Mouse (Mus musculus) activated CD4-positive, CD25-positive, alpha-beta regulatory T cell, adult 4 months (primary cell): ENCODE measurements around the gene Gja4. TPM values are rescaled to one million over a fixed set of nuclear protein-coding genes. Genes with fewer than 3 reads are reported as not detected.
A peak's percentile ranks its signal among the peaks of the same experiment; 100 is the strongest.

Experiments
- ATAC-seq: one replicate; pipeline ENCODE4 v1.8.0; 2017
- polyA plus RNA-seq, 2 experiments: library from polyadenylated mRNA; unstranded; fragments of 100-300 nt; shearing (Covaris generic); gene quantifications; one replicate each; pipeline ENCODE4 v1.2.1; 2017

Gja4 gene
- polyA plus RNA-seq = not detected

DNA sequence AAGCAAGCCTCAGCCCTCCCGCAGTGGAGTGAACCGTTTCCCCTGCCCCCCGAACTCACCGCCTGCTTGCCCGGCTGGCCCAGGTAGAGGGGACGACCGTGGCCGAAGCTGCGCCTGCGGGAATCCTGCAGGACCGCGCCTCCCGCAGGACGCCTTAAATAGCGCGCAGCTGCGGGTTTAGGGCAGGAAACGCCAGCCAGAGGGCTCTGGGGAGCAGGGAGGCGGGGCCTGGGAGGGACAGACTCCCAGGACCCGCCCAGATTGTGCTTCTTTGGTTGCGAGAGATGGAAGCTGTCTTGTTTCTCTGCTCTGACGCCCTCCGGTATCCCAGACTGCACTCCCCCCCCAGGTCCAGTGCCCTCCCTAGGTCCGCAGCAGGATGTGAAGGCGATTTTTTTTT, at the start of gene Gja4:
Gja4 (minus strand) TSS at position 179 of the 400 bp plus-strand sequence.
- peak; percentile 49 for ATAC-seq

DNA sequence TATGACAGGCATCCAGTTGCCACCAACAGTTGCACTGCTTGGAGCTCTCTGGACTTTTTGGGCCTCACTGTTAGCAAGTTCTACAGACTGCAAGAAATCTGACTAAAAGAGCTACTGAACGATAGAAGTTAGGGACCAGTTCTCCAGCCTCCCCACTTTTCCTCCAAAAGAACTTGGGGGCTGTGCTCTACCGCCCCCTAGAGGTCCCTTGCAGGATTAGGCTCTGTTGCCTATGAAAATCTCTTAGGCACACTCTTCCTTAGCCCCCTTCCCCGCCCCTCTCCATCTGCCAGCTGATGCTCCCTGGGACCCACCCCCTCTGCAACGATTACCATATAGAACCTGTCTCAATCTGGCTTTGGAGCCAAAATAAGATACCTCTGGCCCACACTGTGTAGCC, 49.5 kb upstream of the Gja4 start:
- ATAC-seq = no peak

DNA sequence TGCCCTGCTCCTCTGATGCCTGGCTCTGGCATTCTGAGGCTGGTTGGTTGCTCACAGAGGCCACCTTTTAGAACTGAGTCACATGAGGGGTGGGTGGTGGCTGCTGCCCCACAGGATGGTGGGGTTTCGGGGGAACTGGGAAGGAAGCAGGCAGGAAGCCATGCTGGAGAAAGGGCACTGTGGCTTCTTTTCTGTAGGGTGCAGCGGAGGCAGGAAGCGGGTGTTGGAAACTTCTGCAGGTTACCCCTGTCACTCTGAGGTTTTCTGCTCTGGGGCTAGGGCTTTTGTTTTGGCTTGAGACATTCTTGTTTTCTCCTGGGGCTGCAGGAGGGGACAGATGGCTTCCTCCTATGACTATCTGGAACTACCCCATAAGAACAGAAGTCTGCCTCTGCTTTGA, 48.7 kb upstream of the Gja4 start:
- ATAC-seq = no peak

DNA sequence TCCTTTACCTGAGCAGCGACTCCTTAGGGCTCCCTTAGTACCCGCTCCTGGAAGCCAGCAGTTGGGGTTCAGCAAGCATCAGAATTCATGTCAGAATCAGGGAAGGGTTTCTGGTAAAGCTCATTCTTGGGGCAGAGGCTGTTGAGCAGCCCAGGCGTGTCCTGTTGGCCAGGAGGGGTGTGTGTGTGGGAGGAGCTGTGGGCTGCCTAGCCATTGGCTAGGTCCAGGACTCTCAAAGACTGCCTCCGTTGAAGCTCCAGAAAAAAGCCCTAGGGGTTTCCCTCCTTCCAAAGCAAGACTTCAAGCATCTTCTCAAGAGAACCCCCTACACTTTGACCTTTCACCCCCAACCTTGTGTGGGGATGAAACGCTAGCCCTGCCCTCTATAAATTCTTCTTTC, 44.2 kb upstream of the Gja4 start, which contains the start of gene Gjb5:
Gjb5 (minus strand) TSS at position 164 of the 400 bp plus-strand sequence.
- ATAC-seq = no peak

DNA sequence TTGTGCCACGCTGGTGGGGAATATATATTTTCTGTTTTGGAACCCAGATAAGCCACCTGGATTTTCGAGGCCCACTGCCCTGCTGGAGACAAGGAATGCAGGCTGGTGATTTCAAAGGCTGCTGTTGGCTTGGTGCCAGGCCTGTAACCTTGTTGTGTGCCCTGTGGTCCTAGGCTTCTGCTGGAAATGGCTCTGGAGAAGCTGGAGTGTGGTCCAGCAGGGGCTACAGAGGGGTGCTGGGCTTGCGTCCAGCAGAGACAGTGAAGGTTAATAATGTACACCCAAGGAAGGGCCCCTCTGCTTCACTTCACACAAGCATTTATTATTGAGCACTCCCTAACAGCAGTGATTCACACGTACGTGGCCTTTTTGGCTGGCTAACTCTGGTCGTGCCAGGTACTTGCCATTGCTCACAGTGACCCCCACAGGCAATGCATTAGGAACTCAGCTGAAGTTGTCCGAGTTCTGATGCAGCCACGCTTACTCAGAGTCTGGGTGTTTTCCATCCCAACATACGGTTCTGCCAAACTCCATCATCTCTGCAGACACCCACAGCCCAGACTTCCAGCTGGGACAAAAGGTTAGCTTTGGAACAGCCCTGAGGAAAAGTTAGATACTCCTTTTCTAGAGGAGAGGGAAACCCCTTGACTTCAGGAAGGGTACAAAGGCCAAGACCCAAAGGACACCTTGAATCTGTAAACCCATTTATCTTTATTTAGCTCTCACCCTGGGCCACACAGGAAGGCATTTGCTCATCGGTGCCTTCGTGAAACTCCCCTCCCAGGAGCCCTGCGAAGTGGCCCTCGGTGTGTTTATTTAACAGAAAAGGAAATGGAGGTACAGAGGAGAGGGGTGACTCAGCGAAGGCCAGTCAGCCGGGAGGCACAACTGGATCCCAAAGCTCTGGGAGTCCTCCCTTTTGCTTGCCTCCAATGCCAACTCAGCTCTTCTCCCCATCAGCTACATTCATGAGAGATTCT, 41.0 kb upstream of the Gja4 start:
- ATAC-seq = no peak

DNA sequence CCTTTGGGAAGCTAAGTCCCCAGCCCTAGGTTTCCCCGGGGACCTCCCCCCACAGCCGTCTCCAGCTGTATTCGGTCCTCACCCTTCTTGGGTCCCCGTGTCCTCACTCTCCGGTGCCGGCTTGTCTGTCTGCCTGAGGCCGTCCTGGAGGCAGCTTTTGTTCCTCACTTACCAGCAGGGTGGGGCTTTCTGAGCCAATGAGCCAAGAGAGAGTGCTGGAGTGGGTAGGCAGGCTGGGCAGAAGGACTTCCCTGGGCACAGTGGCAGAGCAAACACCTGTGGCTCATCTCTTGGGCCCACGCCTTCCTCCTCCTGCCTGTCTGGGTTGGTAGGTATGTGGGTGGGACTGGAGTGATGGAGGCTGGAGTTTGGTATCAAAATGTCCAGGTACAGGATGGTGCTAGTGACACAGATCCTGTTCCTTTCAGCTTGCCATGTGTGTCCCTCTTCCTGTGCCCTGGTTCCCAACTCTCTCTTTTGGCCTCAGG, 40.2 kb upstream of the Gja4 start, which contains the start of gene Gjb4:
Gjb4 (minus strand) TSS at position 131 of the 488 bp plus-strand sequence.
- ATAC-seq = no peak

DNA sequence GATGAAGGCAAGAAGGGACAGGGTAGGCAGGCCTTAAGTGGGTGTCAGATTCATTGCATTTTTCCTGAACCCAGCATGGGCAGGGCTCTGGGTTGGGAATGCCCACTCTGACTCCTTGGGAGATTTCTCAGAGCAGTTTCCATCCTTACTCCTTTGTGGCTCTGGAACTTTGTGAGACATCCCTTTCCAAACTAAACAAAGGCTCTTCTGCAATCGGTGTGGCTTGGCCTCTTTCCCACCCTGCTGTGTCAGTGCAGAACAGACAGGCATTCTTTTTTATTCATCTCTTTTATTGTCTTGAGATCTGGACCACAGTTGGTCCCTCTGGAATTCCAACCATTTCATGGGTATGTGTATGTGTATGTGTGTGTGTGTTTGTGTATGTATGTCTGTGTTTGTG, 38.8 kb upstream of the Gja4 start:
- ATAC-seq = no peak

DNA sequence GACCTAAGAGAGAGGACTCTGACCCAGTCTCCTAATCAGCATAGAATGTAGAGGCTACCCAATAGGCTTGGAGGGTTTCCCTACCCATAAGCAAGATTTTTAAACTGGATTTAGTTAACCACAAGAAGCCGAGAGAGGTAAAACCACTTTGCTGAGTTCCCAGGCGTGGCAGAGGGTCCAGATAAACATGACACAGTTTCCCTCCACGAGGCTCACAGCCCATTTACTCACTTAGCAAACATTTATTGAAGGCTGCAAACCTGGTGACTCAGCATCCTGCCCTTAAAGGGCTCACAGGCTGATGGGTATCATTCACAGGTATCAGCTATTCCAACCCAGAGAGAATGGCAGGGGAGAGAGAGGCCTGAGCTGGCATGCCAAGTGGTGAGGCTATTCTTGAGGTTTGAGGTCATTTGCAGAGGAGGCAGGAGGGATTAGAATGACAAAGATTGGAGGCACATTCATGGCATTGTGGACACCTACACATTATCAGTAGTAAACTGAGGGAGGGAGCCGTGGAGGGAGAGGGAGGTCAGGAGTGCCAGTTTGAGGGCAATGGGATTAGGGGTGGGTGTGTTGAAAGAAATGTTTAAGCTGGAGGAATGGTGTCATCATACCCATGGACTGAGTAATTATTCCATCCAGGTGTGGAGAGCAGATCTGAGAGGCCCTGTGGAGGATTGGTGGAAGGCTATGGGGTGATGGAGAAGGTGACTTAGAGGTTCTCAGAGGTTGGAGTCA, 35.9 kb upstream of the Gja4 start:
- no peak for ATAC-seq

DNA sequence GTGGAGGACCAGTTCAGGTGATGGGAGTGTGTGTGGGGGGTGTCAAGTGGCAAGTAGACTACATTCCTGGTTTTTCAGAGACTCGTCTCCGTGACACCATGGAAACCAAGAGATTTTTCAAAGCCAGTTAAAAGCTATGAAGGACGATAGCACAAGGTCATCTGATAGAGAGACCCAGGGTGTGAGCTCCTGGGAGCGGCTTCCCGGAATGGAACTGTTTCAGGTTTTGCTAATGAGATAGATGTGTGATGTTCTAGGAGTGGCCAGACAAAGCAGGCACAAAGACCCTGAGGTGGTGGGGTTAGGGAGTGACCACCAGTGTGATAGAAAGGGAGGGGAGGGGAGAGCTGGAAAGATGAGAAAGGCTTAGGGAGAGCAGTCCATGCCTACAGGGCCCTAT, 31.2 kb upstream of the Gja4 start:
- ATAC-seq = no peak

DNA sequence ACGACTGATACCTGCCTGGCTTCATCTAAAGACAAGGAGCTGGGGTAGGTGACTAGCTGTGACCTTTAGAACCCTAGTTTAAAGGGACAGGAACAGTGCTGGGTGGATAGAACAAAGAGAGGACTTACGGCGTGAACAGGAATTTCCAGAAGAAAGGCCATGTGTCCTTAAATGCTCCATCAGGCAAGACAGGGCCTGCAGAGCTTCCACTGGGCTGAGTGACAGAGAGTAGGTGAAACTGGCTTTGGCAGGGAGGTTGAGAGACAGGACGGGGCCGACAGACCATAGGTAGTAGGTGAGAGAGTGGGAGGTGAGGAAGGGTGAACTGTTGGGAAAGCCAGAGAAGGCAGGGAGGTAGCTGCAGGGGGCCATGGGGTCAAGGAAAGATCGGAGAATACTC, 27.5 kb upstream of the Gja4 start:
- no peak for ATAC-seq

DNA sequence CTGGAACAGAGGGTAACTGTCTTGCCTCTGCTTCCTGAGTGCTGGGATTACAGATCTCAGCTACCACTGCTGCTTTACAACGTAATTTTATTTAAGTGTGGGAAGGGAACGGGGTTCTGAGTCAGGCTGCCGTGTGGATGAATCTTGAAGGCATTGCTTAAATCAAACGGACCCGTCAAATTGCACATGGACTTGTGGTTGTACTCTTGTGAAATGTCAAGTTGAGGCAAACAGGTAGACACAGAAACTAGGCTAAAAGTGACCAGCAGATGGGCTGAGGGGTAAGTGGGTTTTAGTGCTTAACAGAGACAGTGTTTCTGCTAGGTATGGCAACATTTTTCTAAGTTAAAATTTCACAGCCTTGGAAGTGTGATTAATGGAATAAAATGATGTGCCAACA, 23.8 kb upstream of the Gja4 start:
- ATAC-seq = no peak

DNA sequence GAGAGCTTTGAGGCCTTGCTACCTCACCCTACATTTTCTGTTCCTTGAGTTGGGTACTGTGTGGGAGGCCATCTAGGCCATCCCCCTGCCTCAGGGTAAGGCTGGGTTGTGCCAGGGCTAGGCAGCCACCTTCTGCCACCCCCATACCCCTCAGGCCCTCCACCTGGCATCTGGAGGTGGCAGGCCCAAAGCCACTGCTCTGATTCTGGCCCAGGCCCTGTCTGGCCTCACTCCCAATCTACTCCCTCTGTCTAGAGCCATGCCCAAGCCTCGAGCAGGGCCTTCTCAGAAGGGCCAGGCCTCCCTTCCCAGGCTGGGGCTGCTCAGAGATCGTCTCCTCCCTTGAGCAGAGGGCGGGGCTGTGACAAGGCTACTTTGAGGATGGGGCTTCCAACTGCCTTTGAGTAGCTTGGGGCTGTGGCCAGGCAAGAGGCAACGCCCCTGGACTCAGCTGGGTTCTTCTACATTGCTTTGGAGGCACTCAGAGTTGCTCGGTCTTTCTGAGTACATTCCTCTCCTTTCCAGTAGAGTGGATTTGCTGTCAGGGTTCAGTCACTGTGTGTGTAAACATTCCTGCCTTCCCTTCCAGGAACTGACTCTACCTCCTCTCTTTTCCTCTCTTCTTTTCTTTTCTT, 21.1 kb upstream of the Gja4 start:
- no peak for ATAC-seq

DNA sequence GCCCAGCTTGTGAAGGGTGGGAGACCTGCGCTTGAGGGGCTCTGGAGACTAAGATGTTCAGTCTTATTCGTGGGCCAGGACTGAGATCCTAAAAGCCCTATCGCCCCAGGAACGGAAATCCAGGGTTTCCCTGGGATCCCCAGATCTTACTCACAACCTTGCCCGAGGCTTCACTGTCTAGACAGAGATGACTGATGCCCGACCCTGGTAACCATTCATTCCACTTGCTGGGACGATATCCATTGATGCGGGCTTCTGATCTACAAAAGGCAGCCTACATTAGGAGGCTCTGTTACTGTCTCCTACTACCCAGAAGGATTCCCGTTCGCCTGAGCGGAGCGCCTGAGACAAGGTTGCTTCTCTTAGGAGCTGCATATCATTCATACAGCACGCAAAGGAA, 17.3 kb upstream of the Gja4 start:
- ATAC-seq = no peak

DNA sequence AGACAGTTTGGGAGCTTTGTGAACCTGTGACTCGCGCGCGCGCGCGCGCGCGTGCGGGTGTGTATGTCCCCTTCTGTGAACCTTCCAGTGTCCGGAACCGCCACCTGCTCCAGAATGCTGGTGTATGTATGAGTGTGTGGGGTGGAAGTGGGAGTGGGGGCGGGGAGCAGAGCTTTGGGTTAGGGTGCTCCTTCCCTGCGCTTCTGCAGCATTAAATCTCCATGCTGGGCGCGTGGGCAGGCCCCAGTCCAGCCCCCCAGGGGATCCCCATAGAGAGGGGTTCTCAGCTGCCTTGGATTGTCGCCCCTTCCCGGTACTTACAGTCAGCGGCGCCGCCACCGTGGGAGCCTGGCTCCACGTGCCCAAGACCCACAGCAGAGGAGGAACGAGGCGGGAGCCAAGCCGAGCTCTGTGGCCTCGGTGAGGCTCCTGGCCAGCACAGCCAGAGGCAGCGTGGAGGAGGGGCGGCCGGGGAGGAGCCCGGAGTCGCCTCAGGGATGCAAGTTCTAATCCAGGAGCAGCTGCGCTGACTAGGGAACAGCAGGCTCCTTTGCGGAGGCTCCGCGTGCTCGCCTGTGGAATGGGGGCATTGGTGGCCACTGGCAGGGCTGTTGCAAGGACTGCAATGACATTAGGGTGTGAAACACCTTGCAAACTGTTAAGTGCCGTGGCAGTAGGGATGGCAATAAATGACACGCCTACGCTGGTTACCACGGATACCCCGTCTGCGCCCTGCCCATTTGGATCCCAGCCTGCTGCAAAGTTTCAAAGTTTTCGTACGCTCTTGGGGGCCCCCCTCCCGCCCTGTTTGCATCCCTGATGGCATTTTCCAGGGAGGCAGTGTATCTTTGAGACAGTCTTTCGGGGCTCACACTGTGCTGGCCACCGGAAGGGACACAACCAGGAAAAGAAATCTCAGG, 16.6 kb upstream of the Gja4 start, which contains the start of gene Gjb3:
Gjb3 (minus strand) TSS at position 664 of the 920 bp plus-strand sequence.
- no peak for ATAC-seq

DNA sequence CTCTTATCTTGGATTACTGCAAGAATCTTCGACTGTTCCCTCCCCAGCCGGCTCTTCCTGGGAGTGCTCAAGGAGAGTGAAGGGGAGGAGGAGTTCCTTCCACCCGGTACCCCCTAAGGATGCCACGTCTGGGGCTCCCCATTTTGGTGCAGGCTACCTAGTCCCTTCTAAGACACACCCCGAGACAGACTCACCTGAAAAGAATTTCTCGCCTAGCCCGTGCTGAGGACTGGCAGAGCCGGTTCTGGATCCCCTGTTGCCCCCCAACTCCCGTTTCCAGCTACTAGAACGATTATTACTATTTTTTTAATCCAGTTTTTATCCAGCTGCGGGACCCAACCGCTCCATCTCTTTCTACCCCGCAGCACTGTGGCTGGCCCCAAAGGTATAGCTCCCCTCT, 15.9 kb upstream of the Gja4 start:
- ATAC-seq = no peak

DNA sequence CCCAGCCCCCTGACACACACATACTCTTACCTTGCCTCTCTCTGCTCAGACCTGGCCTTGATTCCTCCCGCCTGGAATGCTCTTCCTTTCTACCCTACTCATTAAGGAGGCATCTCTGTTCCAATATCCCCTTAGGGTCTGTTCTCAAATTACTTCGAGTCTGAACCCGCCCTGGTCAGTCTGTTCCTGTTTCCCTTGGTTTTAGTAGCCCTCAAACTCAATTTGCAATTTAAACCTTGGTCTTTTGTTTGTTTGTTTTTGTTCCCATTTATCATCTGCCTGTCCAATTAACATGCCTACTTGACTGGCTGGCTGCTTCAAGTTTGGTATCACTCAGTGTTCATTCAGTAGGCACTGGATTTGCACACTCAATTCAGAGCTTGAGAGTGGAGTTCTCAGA, 15.2 kb upstream of the Gja4 start:
- ATAC-seq = no peak

DNA sequence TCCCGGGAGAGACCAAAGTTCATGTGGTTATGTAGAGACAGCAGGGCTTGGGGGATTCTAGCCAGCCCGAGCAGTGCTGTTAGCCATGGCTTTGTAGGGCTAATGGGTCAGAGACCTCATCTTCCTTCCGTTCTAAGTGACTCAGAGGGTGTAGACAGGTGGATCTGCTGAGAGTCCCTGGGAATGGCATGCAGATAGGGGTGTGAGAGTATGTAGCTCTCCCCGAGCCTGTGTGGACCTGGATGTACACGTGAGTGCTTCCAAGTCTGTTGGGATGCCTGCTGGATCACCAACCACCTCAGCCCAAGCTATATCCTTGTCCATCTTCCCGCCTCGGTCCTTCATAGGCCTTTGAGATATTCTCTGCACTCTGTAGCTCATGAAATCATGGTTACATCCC, 14.5 kb upstream of the Gja4 start:
- no peak for ATAC-seq

DNA sequence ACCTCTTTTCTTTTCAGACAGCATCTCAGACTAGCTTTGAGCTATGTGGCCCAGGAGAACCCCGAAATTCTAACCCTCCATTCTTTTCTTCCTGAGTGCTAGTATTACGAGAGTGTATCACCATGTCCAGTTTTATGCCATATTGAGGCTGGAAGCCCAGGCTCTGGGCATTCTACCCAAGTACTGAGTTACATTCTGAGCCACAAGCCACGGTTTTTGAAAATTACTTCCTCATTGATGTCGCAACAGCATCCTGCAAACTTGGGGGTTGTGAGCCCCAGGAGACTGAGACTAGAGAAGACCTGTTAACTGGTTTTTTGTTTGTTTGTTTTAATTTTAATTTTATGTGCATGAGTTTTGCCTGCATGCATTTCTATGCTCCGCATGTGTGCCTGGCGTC, 13.9 kb upstream of the Gja4 start:
- ATAC-seq = no peak

DNA sequence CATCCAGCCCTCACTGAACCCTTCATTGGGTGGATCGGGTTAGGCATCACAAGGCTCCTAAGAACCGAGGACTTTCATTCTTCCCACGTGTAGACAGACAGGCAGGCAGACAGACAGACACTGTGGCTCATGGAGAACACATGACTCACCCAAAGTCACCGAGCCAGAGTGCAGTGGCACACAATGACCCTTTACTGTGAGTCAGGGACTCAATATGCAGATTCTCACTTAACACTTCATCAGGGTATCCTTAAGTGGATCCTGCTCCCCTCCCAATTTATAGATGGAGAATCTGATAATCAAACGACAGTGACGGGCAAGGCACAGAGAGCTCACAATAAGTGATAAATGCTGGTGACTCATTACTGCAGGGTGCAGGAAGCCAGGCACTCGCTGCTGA, 13.4 kb upstream of the Gja4 start:
- no peak for ATAC-seq

DNA sequence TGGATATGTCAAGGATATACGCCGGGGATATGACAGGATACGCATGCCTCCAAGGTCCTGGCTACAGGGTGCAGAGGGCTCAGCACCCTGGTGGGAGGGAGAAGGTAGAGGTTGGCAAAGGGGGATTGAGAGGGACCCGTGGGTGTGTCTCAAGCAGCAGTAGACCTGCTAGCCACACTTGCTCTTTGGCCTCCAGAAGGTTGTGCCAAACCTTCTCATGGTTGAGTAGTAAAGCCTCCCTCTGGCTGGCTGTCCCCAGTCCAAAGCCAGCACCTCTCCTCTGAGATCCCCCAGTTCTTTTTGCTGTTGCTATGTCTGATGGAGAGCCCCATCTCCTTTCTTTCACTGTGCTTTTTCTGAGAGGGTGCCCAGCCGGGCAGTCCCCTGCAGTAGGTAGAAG, 11.4 kb upstream of the Gja4 start:
- ATAC-seq = no peak

DNA sequence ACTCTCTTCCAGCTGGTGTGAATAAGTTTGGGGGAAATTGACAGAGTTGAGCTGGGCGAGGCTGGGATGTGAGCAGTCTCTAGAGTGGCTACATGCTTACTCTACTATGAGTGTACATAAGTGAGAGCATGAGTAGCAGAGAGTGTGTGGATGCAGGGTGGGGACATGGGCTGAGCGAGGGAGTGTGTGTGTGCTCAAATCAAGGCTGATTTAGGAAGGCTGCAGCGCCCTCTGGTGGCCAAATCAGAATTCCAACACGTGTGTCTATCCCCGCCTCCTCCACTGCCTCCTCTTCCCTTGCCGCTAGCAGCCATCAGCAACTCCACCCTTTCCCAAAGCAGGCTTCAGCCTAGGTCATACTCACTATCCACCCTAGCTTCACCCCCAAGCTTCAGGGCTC, 10.9 kb upstream of the Gja4 start:
- no peak for ATAC-seq

DNA sequence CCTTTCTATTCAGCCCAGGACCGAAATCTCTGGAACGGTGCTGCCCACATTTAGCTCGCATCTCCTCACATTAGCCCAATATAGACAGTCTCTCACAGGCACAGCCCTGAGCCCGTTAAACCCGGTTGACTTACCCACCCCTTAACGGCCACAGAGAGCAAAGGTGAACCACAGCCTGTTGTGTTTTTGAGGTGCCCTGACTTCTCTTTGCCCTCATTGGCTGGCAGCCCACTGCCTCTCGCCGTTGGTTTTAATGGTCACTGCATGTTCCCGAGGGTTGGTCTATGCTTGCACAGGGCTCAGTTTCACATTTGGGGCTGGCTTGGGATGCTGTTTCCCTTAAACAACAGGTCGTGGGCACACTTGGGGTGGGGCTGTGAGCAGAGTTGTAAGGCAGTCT, 10.5 kb upstream of the Gja4 start:
- no peak for ATAC-seq
